Mouse (Mus musculus) urinary bladder, postnatal 14 days (tissue): ENCODE data around the gene Nbdy.

Source experiments
- DNase-seq: peaks from one replicate; pipeline ENCODE4 v3.0.0; 2021; ENCODE audit warnings: low spot score

Gene Nbdy

GRCm38 (mm10) chrX:153723110-153723916 lies at the start of gene Nbdy:
Nbdy (plus strand) TSS chrX:153723590.
- peak; percentile 56 for DNase-seq

DNA sequence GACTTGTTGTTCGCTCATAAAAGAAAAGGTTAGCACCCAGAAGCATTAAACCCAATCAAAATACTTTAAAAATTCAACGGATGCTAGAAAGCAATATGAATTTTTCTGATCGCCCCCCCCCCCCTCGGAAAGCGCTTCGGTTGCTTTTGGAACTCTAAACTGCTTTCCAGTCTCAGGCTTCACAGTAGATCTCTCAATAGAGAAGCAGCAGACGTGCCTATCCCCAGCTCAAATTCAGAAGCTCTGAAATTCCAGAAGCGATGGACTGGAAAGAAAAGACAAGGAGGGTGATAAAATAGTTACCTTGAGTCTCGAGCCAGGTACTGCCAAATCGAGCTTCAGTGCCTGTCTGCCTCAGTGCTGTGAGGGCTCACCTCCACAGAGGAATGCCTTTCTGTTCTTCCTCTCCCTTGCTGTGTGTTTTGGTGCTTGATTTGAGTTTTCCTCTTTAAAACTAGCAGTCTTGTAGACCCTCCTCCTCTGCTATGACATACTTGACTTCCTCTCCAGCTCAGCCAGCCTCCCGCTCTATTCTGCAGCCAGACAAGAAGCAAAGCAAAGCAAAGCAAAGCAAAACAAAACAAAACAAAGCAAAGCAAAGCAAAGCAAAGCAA lies 27.5 kb upstream of the Nbdy start, which contains the start of gene Kctd12b:
Kctd12b (minus strand) TSS at position 610 of the 614 bp plus-strand sequence.
- peak; percentile 10 for DNase-seq

- no peak for DNase-seq
Measured at GRCm38 (mm10) chrX:153700463-153700862, 22.9 kb upstream of the Nbdy start.

GRCm38 (mm10) chrX:153707735-153708134 lies 15.7 kb upstream of the Nbdy start:
- peak; percentile 5 for DNase-seq

DNA sequence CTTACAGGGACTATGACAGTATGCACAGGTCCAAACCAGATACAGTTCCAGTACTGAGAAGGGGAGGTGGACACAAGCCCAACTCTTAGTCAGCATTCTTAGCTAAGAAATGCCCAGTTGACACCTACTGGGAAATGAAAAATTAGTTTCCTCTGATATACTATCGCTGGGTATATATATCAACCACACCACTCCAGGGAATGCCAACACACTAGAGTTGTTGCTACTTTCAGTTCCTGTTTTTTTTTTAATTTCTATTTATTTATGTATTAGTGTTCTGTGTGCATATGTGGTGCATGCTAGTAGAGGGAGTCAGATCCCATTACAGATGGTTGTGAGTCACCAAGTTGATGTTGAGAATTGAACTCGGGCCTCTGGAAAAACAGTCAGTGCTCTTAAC lies 6.7 kb upstream of the Nbdy start:
- DNase-seq: no peak

DNA sequence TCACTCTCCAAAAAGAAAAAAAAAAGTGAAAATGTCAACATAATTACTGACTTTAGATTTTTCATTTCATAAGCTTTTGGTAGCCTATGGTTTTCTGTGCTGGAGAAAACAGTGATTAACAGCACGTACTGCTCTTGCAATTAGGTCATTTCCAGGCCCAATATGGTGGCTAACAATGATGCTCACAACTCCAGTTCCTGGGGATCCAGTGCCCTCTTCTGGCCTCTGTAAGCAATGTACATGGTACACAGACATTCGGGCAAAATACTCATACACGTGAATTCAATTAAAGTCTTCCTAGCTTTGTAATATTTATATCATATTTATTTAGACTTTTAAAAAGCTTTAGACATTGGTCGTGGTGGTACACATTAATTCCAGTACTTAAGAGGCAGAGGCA lies 3.8 kb upstream of the Nbdy start:
- DNase-seq: peak; percentile 18

- no peak for DNase-seq
Measured at GRCm38 (mm10) chrX:153724400-153724799, 1.0 kb downstream of the Nbdy start.

DNA sequence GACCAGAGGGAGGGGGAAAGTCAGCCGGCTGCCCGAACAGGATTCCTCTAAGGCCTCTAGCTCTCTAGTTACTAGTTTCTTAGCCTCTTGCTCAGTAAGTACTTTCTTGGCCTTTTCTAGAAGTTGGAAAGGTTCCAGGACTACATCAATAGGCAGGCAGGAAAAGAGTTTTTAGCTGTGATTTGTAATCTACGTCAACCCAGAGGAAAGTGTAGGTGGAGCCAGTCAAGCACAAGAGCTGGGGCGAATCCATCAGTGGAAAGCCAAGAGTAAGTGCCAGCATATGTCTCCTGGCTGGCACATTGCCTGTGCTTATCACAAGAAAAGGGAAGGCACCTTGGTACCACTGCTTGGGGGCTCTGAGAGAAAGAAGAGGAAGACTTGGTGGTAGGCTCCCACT lies 12.3 kb downstream of the Nbdy start:
- DNase-seq: no peak

DNA sequence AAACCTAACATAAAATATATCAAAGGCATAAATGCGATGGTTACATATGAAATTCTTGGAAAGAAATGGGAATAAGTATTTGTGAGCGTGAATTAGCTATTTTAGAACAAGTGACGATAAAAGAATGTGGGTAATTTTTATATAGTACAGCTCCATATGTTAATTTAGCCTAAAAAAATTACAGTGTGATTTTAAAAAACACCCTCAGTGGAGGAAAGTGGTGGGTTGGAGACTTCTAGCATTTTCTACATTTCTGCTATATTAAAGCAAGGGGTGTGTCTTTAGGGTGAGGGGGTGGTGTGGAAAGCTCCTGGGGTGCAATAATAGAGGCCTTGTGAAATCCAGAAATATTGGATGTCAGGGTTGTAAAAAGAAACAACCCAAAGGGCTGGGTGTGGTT lies 19.1 kb downstream of the Nbdy start:
- no peak for DNase-seq

- no peak for DNase-seq
Measured at GRCm38 (mm10) chrX:153749230-153749629, 25.8 kb downstream of the Nbdy start.
